Mouse (Mus musculus): ENCODE data around the gene Timd4.

GRCm38 (mm10) chr11:46848221-46848971 is 37.8 kb downstream of the Timd4 start:
- TF ChIP-seq CTCF (IDR thresholded peaks at IDR 0.05; ENCODE audit: control insufficient read depth, insufficient read depth, low read length) (no peak), POLR2A (IDR thresholded peaks at IDR 0.05; ENCODE audit: borderline replicate concordance, control insufficient read depth, low read depth, low read length) (no peak)

All from bone marrow, adult 2 months (tissue).